Mouse (Mus musculus) olfactory bulb, adult 2 months (tissue): ENCODE measurements around the gene Med12l.

Source experiments
- CTCF ChIP-seq: fragments of 200-500 bp; IDR thresholded peaks from 2 replicates; pipeline ENCODE4 v1.5.1; 2012; ENCODE audit warnings: low read depth, mild to moderate bottlenecking, low read length, moderate library complexity; ENCODE audit not compliant: insufficient read depth
- POLR2A ChIP-seq: fragments of 200-500 bp; IDR thresholded peaks from 2 replicates; pipeline ENCODE4 v1.6.1; 2012; ENCODE audit warnings: mild to moderate bottlenecking, low read depth, low read length, moderate library complexity; ENCODE audit not compliant: insufficient read depth

DNA sequence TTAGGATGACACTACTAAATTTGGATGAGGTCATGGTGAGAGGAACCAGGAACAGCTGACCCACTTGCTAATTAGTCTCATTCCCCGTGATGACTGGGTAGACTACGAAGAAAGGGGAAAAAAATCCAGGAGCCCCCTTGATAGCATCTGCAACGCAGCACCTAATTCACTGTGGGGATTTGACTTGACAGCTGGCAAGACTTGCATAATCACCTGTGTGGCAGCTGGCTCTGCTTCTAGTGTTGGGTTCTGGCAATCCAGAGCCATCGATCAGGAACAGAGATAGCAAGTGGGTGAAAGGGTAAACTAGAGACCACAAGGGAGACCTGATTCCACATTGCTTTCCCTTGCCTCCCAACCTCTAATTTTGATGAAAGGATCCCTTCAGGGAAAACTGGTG, 19.8 kb upstream of the Med12l start:
- no peak for TF ChIP-seq CTCF
- no peak for TF ChIP-seq POLR2A
